Mouse (Mus musculus) mesoderm, embryonic 11.5 days (tissue): ENCODE measurements around the gene 4921524J17Rik.

Experiments used
- DNase-seq: peaks from one replicate; pipeline ENCODE4 v3.0.0-alpha.2; 2012; ENCODE audit warnings: low read depth, low spot score

The 4921524J17Rik gene

GRCm38 (mm10) chr8:85380824-85381209, 51.8 kb downstream of the 4921524J17Rik start:
- no peak for DNase-seq

GRCm38 (mm10) chr8:85380123-85380823, 52.4 kb downstream of the 4921524J17Rik start:
- DNase-seq = no peak

- peak; percentile 15 for DNase-seq
Observed at GRCm38 (mm10) chr8:85379142-85379781, 53.4 kb downstream of the 4921524J17Rik start.

- DNase-seq = no peak
Observed at GRCm38 (mm10) chr8:85376516-85376915, 56.1 kb downstream of the 4921524J17Rik start.

- DNase-seq = no peak
Observed at GRCm38 (mm10) chr8:85374286-85374685, 58.3 kb downstream of the 4921524J17Rik start.

- DNase-seq = no peak
Observed at GRCm38 (mm10) chr8:85373435-85374039, 59.1 kb downstream of the 4921524J17Rik start.

GRCm38 (mm10) chr8:85372465-85372839, 60.2 kb downstream of the 4921524J17Rik start:
- no peak for DNase-seq

GRCm38 (mm10) chr8:85371736-85372464, 60.7 kb downstream of the 4921524J17Rik start:
- DNase-seq = no peak

- peak; percentile 32 for DNase-seq
Observed at GRCm38 (mm10) chr8:85365176-85365575, 67.5 kb downstream of the 4921524J17Rik start.

- DNase-seq = no peak
Observed at GRCm38 (mm10) chr8:85364628-85365027, 68.0 kb downstream of the 4921524J17Rik start.

GRCm38 (mm10) chr8:85363406-85363805, 69.2 kb downstream of the 4921524J17Rik start:
- no peak for DNase-seq

- DNase-seq = no peak
Observed at GRCm38 (mm10) chr8:85362211-85362610, 70.4 kb downstream of the 4921524J17Rik start.
